Mouse (Mus musculus): ENCODE results near the gene Nup133.

Gene Nup133

DNA sequence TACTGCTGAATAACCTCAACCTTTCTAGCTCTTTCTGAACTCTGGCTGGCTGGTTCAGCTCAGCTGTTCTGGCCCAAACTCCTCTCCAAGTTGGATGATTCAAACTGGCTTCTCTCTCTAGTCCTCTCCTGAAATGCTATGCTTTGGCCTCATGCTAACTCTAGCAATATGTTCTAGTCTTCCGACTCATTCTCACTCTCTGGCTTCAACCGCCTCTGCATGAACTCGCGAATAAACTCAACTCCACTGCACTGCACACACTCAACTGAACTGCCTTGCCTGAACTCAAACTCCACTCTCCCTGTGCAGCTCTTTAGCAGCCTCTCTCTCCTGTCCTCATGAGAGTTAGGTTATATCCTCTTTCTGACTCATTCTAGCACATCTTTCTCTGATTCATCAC, 61.9 kb downstream of the Nup133 start:
- no peak for DNase-seq (ENCODE audit: low spot score)

DNA sequence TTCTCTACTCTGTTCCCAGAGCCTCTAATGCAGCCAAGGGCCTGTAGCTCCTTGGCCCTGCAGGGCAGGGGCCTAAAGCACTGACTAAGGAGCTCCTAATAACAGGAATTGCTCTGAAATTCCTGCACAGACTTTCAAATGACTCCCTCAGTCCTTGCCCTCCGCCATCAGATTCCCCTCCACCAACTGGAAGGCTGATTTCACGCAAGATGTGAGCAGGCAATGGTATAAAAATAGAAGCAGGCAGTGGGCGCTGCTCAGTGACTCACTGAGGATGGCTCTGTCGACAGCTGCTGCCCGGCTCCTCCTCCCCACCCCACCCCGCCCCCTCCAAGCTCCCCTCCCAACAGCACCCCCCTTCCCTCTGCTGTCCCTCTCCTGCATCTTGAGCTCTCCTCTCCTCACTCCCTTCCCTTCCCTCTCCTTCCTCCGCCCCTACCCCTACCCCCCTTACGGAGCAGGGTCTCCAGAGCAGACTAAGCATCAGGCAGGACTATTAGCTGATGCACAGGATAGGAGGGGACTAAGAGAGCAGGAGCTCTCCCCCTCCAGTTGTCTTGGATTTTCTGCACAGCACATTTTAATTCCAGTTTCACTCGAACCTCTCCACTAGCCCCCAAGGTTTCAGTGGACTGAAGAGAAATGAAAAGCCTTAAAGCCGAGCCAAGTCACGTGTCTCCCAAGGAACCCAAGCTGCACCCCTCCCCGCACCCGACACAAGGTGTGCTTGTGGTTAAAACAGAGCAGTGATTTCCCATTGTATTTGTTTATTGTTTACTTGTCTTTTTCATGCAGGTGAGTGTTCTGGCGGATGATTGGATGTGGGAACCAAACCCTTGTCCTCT, 64.1 kb downstream of the Nup133 start:
- no peak for DNase-seq (ENCODE audit: low spot score)

GRCm38 (mm10) chr8:123883094-123883493, 66.0 kb downstream of the Nup133 start:
- DNase-seq (ENCODE audit: low spot score), result no peak

DNA sequence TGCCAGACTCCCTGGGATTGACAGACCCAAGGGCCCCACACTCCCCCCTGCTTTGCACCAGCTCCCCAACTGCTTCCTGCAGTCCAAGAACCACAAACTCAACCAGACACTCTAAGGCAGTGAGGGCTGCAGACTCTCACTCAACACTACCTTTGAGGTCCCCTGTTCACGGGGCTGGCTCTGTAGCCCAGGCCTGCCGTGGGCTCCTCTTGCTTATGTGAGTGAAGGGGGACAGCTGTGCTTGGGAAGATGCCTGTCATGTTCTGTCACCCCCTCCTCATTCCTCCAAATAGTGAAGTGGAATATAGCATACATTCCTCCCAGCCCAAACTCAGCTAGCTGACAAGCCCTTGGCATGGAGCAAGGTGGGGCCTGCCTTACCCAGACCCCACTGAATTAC, 66.7 kb downstream of the Nup133 start:
- no peak for DNase-seq (ENCODE audit: low spot score)

DNA sequence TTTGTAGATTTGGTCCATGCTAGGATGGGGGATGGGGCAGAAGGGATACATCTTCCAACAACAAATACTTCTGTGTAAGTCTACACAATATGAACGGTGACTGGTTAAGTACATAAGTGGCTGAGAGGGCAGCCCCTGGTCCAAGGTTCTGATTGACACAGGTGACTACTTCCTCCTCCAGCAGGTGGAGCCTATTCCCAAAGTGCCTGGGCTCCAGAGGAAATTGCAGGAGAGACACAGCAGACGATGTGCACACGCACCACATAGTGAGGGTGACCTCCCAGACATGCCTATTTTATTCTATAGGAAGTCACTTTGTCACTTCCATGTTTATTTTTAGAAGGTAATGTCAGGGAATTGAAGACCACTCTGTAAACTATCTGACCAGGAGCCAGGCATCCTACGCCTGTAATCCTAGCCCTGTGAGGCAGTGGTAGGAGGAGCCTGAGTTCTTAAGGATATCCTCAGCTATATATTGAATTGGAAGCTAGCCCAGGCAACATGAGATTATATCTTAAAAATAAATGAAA, 68.2 kb downstream of the Nup133 start:
- DNase-seq (ENCODE audit: low spot score), result no peak

- DNase-seq (ENCODE audit: low spot score), result no peak
Measured at GRCm38 (mm10) chr8:123880271-123880670, 68.8 kb downstream of the Nup133 start.

GRCm38 (mm10) chr8:123877865-123878264, 71.2 kb downstream of the Nup133 start:
- no peak for DNase-seq (ENCODE audit: low spot score)

DNA sequence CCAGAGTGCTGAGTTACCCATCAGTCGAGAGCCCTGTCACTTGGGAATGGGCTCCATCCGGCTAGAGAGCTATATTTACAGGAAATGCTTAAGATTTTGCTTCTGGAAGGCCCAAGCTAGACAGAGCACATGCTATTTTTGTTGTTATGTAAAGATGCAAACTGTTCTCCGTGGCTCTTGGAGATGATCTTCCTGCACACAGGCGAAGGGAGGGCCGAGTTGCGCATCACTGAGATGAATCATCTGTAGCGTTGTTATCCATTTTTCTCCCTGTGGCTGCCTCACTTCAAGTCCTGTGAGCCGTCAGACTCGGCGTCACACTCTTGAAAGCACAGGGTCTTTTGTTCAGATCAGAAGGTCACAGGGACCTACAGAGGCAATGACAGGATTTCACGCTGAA, 74.7 kb downstream of the Nup133 start:
- DNase-seq (ENCODE audit: low spot score), result no peak

DNA sequence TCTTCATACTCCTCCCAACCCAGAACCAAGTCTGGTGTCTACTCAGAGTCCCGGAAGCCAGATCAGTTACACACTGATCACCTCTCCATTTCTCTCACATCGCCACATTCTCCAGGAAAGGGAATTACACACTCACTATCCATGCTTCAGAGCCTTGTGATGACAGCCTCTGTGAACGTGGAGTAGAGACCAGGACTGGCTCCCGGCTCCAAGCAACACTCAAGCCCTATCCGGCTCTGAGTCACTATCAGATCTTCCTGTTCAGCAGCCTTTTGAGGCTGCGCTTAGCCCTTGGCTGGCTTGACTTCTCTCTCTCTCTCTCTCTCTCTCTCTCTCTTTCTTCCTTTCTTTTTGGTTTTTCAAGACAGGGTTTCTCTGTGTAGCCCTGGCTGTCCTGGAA, 75.7 kb downstream of the Nup133 start:
- no peak for DNase-seq (ENCODE audit: low spot score)

- no peak for DNase-seq (ENCODE audit: low spot score)
Measured at GRCm38 (mm10) chr8:123872048-123872447, 77.0 kb downstream of the Nup133 start.

DNA sequence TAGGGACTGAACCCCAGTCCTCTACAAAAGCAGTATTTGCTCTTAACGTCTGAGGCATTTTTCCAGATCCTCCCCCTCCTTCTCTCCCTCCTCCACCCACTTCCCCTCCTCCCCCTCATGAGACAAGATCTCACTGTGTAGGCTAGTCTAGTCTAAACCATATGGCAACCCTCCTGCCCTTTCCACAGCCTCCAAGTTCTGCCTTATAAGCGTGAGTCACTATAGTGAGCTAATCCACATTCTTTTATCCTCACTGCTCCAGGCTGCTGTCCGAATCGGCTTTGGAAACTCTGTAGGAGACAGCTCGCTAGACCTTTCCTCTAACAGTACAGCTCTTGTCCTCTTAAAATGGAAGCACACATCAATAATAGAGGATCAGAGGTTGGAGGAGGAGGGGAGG, 82.1 kb downstream of the Nup133 start:
- DNase-seq (ENCODE audit: low spot score), result no peak

- no peak for DNase-seq (ENCODE audit: low spot score)
Measured at GRCm38 (mm10) chr8:123865786-123866185, 83.3 kb downstream of the Nup133 start.

DNA sequence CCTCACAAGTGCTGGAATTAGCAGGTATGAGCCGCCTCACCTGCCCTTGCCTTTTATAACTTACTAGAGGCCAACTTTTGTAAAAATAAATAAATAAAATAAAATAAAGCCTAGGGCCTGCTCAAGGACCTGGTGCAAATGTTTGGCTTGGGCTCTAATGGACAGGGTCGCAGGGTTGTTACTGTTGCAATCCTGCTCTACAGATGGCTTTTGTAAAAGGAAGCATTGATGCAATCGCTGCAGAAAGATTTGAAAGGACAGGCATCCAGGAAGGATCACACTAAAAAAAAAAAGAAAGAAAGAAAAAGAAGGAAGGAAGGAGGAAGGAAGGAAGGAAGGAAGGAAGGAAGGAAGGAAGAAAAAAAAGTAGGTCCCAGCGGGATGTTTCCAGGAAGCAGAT, 88.7 kb downstream of the Nup133 start:
- no peak for DNase-seq (ENCODE audit: low spot score)

DNA sequence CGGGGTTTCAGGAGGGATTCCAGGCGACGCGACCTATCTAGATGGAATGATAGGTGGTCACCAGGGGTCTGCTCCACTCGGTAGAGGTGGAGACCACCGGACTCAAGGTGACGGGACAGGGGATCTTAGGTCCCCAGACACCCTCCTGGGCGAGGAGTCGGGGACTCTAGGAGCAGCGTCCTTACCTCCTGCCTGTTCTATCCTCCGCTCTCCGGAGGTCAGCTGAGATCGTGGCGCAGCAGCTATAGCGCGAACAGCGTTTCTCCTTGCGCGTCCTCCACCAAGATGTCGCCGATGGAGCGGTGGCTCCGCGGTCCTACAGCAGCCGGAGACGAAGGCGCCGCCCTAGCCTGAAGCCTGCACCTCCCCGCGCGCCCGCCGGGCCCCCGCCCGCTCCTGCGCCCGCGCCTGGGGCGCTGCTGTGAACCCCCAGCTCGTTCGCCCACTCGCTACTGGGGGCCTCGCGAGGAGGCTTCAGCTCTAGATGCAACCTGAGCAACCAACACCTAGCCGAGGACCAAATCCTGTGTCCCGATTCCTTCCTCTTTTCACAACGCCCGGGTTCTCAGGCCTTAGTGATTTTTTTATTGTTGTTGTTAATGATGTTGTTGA, 89.3 kb downstream of the Nup133 start, which contains the start of gene Ccsap:
TSS of gene Ccsap (minus strand) at position 562 of the 612 bp plus-strand sequence.
- no peak for DNase-seq (ENCODE audit: low spot score)

GRCm38 (mm10) chr8:123858941-123859647, 90.0 kb downstream of the Nup133 start:
- DNase-seq (ENCODE audit: low spot score), result peak; percentile 88

DNA sequence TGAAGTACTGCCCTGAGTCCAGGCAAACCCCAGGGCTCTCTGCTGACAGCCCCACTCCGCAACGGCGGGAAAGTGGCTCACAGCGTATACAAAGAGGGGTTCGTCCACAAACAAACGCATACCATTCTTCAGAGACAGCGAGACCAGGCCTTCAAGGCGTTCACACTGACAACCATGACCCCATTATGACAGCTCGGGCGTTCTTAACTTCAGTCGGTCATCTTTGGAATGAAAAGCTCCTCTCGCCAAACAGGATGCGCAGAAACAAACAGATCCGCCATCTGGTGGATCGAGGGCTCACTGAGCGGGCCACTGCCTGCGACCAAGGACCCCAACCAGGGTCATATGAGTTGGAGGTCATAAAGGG, 90.5 kb downstream of the Nup133 start:
- DNase-seq (ENCODE audit: low spot score), result peak; percentile 48

DNA sequence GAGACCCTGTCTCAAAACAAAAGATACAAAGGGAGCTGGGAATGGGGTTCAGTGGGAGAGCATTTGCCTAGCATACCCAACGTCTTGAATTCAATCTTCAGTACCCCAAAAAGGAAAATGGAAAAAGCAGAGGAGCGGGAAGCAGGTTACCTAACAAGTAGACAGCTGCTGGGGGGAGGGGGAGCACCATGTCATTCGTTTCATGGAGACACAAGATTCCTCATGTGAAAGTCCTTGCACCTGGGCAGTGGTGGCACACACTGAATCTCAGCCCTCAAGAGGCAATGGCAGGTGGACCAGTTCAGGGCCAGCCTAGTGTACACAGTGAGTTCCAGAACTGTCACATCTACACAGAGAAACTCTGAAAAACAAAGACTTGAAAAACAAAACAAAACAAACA, 91.7 kb downstream of the Nup133 start:
- no peak for DNase-seq (ENCODE audit: low spot score)

- no peak for DNase-seq (ENCODE audit: low spot score)
Measured at GRCm38 (mm10) chr8:123854733-123855475, 94.2 kb downstream of the Nup133 start.

GRCm38 (mm10) chr8:123854252-123854651, 94.8 kb downstream of the Nup133 start:
- DNase-seq (ENCODE audit: low spot score), result no peak

DNA sequence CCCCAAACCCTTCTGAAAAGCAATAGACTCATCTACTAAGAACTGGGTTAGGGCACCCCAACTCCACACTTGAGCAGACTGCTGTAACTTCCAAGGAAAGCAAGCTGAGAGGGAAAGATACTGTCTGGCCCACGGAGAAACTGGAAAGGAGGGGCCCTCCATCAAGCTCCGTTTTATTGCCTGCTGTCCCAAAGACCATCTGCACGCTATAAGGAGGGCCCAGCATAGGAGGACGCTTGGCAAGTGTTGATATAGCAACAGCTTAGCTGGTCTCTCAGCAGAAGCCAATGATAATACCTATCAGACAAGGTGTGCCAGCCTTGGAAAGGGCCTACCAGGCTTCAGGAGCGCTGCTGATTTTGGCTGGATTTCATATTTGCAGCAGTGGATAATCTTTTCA, 97.5 kb downstream of the Nup133 start:
- DNase-seq (ENCODE audit: low spot score), result no peak

GRCm38 (mm10) chr8:123849352-123849751, 99.7 kb downstream of the Nup133 start:
- no peak for DNase-seq (ENCODE audit: low spot score)

- DNase-seq (ENCODE audit: low spot score), result no peak
Measured at GRCm38 (mm10) chr8:123847546-123847945, 101.5 kb downstream of the Nup133 start.

Data from embryo, embryonic 10 days (tissue).